Mouse (Mus musculus) lung, embryonic 14.5 days (tissue): ENCODE results near the gene Tacc3. TPM values are rescaled to one million over a fixed set of nuclear protein-coding genes. Genes with fewer than 3 reads are reported as not detected.

Experiments
- ATAC-seq: fragments of 200-750 bp; cut with Nextera tagmentation; 2 replicates; pipeline ENCODE4 v1.8.0; 2017; ENCODE audit warnings: mild to moderate bottlenecking, moderate TSS enrichment, moderate library complexity; ENCODE audit not compliant: insufficient read depth
- DNase-seq: peaks from one replicate; pipeline ENCODE4 v3.0.0-alpha.2; 2015
- H3K27ac ChIP-seq: fragments of 300-500 bp; sonication (generic); 2 replicates; pipeline ENCODE4 v1.5.1; 2014; ENCODE audit warnings: low read depth, mild to moderate bottlenecking, moderate library complexity
- H3K27me3 ChIP-seq: fragments of 300-500 bp; sonication (generic); 2 replicates; pipeline ENCODE4 v1.6.1; 2014; ENCODE audit warnings: low read length, control low read depth; ENCODE audit not compliant: insufficient read depth
- H3K36me3 ChIP-seq: fragments of 300-500 bp; sonication (generic); 2 replicates; pipeline ENCODE4 v1.6.1; 2014; ENCODE audit warnings: control low read depth; ENCODE audit not compliant: insufficient read depth
- H3K4me1 ChIP-seq: fragments of 300-500 bp; sonication (generic); 2 replicates; pipeline ENCODE4 v1.6.1; 2014; ENCODE audit warnings: antibody characterized with exemption, control low read depth; ENCODE audit not compliant: insufficient read depth
- H3K4me2 ChIP-seq: fragments of 300-500 bp; sonication (generic); 2 replicates; pipeline ENCODE4 v1.6.1; 2014; ENCODE audit warnings: mild to moderate bottlenecking
- H3K4me3 ChIP-seq: fragments of 300-500 bp; sonication (generic); 2 replicates; pipeline ENCODE4 v1.5.1; 2014; ENCODE audit warnings: low read depth, low read length
- H3K9ac ChIP-seq: fragments of 300-500 bp; sonication (generic); 2 replicates; pipeline ENCODE4 v1.6.1; 2014
- H3K9me3 ChIP-seq: fragments of 300-500 bp; sonication (generic); 2 replicates; pipeline ENCODE4 v1.6.1; 2016; ENCODE audit warnings: low read depth, low read length, control low read depth
- CTCF ChIP-seq: IDR thresholded peaks from 2 replicates; pipeline ENCODE4 v1.5.1; 2016; ENCODE audit warnings: antibody characterized with exemption, low read depth
- WGBS: fragments of 180-500 bp; shearing (Covaris S2); extraction: QIAGEN DNeasy Blood & Tissue Kit; methylation state at CpG from one replicate; pipeline ENCODE4 v1.1.7; 2014; 5-methylcytosine and 5-hydroxymethylcytosine counted together
- polyA plus RNA-seq: library from polyadenylated mRNA; unstranded; fragments of >200 nt; fragmentation: Nextera tagmentation; extraction: Ambion mirVana; gene quantifications from 2 replicates; pipeline ENCODE4 v1.2.1, GENCODE M21; 2014

The Tacc3 gene
- polyA plus RNA-seq, 1 experiment from 2014 or later = 261 TPM

- WGBS = 3% methylated on average over 67 of the region's 71 CpGs
Measured at GRCm38 (mm10) chr5:33694848-33695717, 37.2 kb downstream of the Tacc3 start.

GRCm38 (mm10) chr5:33695718-33696121 is 37.8 kb downstream of the Tacc3 start:
- no peak for DNase-seq
- peak overlapping the region; percentile 69 for H3K9ac ChIP-seq
- ATAC-seq = peak; percentile 15
- no peaks in the 10 kb centered on the region for H3K36me3 ChIP-seq
- peak overlapping the region; percentile 91 for H3K4me2 ChIP-seq
- peaks cover 7% of the 10 kb centered on the region; the same call in 1 of the 2 replicates for H3K27me3 ChIP-seq
- H3K9me3 ChIP-seq = no peaks in the 10 kb centered on the region
- H3K27ac ChIP-seq = peak overlapping the region; percentile 96
- peak overlapping the region; percentile 40 for H3K4me3 ChIP-seq
- WGBS = 8% methylated on average over 24 of the region's 24 CpGs
- no peak for TF ChIP-seq CTCF
- H3K4me1 ChIP-seq = peaks cover 57% of the 10 kb centered on the region

More at GRCm38 (mm10) chr5:33694848-33695717, 37.2 kb downstream of the Tacc3 start:
- ATAC-seq (peak; percentile 60), DNase-seq (peak; percentile 76)
- H3K27me3 ChIP-seq = peaks cover 7% of the 10 kb centered on the region; the same call in 1 of the 2 replicates
- H3K9ac ChIP-seq = peak overlapping the region; percentile 69
- peaks cover 53% of the 10 kb centered on the region for H3K4me1 ChIP-seq
- H3K9me3 ChIP-seq = no peaks in the 10 kb centered on the region
- H3K36me3 ChIP-seq = no peaks in the 10 kb centered on the region
- H3K27ac ChIP-seq = peak overlapping the region; percentile 96
- peak overlapping the region; percentile 91 for H3K4me2 ChIP-seq
- peak overlapping the region; percentile 40 for H3K4me3 ChIP-seq
- no peak for TF ChIP-seq CTCF

GRCm38 (mm10) chr5:33696430-33696829 is 38.5 kb downstream of the Tacc3 start:
- ATAC-seq (peak; percentile 39), DNase-seq (peak; percentile 75)
- TF ChIP-seq CTCF = no peak
- peak overlapping the region; percentile 96 for H3K27ac ChIP-seq
- H3K4me1 ChIP-seq = peaks cover 58% of the 10 kb centered on the region
- H3K36me3 ChIP-seq = no peaks in the 10 kb centered on the region
- no peaks in the 10 kb centered on the region for H3K9me3 ChIP-seq
- peak overlapping the region; percentile 91 for H3K4me2 ChIP-seq
- peak overlapping the region; percentile 40; the same call in 1 of the 2 replicates for H3K4me3 ChIP-seq
- WGBS = 62% methylated on average over 5 of the region's 5 CpGs
- no peak overlapping the region for H3K9ac ChIP-seq
- H3K27me3 ChIP-seq = peaks cover 7% of the 10 kb centered on the region; the same call in 1 of the 2 replicates

GRCm38 (mm10) chr5:33697534-33697933 is 39.6 kb downstream of the Tacc3 start:
- Histone ChIP-seq H3K4me2 (no peak overlapping the region), H3K36me3 (no peaks in the 10 kb centered on the region), H3K9me3 (no peaks in the 10 kb centered on the region), H3K27me3 (peaks cover 7% of the 10 kb centered on the region; the same call in 1 of the 2 replicates), H3K9ac (peak overlapping the region; percentile 17; the same call in 1 of the 2 replicates), H3K4me1 (peaks cover 51% of the 10 kb centered on the region), H3K27ac (peak overlapping the region; percentile 96), H3K4me3 (no peak overlapping the region)
- DNase-seq (no peak), ATAC-seq (no peak)
- WGBS = 26% methylated on average over 1 of the region's 1 CpGs
- TF ChIP-seq CTCF = no peak

GRCm38 (mm10) chr5:33697947-33698512 is 40.1 kb downstream of the Tacc3 start:
- Histone ChIP-seq H3K36me3 (no peaks in the 10 kb centered on the region), H3K9ac (peak overlapping the region; percentile 17; the same call in 1 of the 2 replicates), H3K27me3 (peaks cover 7% of the 10 kb centered on the region; the same call in 1 of the 2 replicates), H3K4me2 (peak overlapping the region; percentile 21; the same call in 1 of the 2 replicates), H3K9me3 (no peaks in the 10 kb centered on the region), H3K4me1 (peaks cover 46% of the 10 kb centered on the region), H3K4me3 (no peak overlapping the region), H3K27ac (peak overlapping the region; percentile 96)
- WGBS = 26% methylated on average over 13 of the region's 13 CpGs
- TF ChIP-seq CTCF = no peak
- DNase-seq (peak; percentile 55), ATAC-seq (no peak)

GRCm38 (mm10) chr5:33698669-33699068 is 40.7 kb downstream of the Tacc3 start:
- peak overlapping the region; percentile 96 for H3K27ac ChIP-seq
- ATAC-seq (no peak), DNase-seq (no peak)
- 92% methylated on average over 5 of the region's 5 CpGs for WGBS
- no peak overlapping the region for H3K4me3 ChIP-seq
- H3K36me3 ChIP-seq = no peaks in the 10 kb centered on the region
- peaks cover 46% of the 10 kb centered on the region for H3K4me1 ChIP-seq
- peaks cover 7% of the 10 kb centered on the region; the same call in 1 of the 2 replicates for H3K27me3 ChIP-seq
- no peaks in the 10 kb centered on the region for H3K9me3 ChIP-seq
- no peak overlapping the region for H3K4me2 ChIP-seq
- no peak for TF ChIP-seq CTCF
- no peak overlapping the region for H3K9ac ChIP-seq

- Histone ChIP-seq H3K9ac (no peak overlapping the region), H3K9me3 (no peaks in the 10 kb centered on the region), H3K27me3 (peaks cover 5% of the 10 kb centered on the region; the same call in 1 of the 2 replicates), H3K36me3 (no peaks in the 10 kb centered on the region), H3K4me2 (no peak overlapping the region), H3K4me1 (peaks cover 49% of the 10 kb centered on the region), H3K4me3 (no peak overlapping the region), H3K27ac (no peak overlapping the region)
- ATAC-seq = no peak
- 17% methylated on average over 13 of the region's 13 CpGs for WGBS
- TF ChIP-seq CTCF = no peak
- no peak for DNase-seq
Measured at GRCm38 (mm10) chr5:33700010-33700409, 42.1 kb downstream of the Tacc3 start.
